ENCODE assay signal across 12 mouse cellular contexts in the genomic region with DNA sequence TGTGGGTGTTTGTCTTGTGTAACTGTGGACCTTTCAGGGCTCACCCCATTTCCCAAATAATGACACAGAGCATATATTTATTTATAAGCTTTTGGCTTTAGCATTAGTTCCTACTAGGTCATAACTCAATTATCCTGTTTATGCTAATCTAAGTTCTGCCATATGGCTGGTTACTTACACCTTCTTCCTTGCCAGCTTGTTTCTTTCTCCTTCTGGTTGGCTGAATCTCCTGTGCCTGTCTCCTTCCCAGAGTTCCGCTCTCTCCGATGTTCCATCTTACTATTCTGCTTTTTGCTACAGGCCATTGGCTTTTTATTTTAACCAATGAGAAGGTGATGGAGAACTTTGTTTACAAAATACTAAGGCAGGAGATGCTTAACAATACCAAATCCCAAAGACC.
"Had no signal": no experiment of that assay in that cellular context is flagged by ENCODE, and none has a peak within 500 bp of the region (broad histone marks: within the 10 kb centered on the region; RNA-seq: fewer than 3 reads in every experiment).

No protein-coding gene starts in this region.

- H3K27me3 ChIP-seq: kidney, embryonic 15.5 days; limb, embryonic 13.5 days; midbrain, embryonic 13.5 days; neural tube, embryonic 15.5 days had no signal

- H3K36me3 ChIP-seq: kidney, embryonic 15.5 days; limb, embryonic 13.5 days; midbrain, embryonic 13.5 days; neural tube, embryonic 15.5 days had no signal

- H3K4me2 ChIP-seq: kidney, embryonic 15.5 days; limb, embryonic 13.5 days; midbrain, embryonic 13.5 days; neural tube, embryonic 15.5 days had no signal

- H3K9me3 ChIP-seq: kidney, embryonic 15.5 days; limb, embryonic 13.5 days; midbrain, embryonic 13.5 days; neural tube, embryonic 15.5 days had no signal

- H3K9ac ChIP-seq: kidney, embryonic 15.5 days; limb, embryonic 13.5 days; liver, embryonic 14.5 days; midbrain, embryonic 13.5 days; neural tube, embryonic 15.5 days had no signal

- H3K27ac ChIP-seq: kidney, embryonic 15.5 days; limb, embryonic 13.5 days; liver, embryonic 14.5 days; midbrain, embryonic 13.5 days; neural tube, embryonic 15.5 days had no signal

- DNase-seq: kidney, postnatal 14 days; left cerebral cortex, postnatal 4 days; lung, adult 18-20 months; right cerebral cortex, adult 18-20 months; right cerebral cortex, postnatal 25 days; thymus, postnatal 36 days had no signal

- H3K4me3 ChIP-seq: kidney, embryonic 15.5 days; limb, embryonic 13.5 days; midbrain, embryonic 13.5 days; myocyte; neural tube, embryonic 15.5 days had no signal

- H3K4me1 ChIP-seq: kidney, embryonic 15.5 days; limb, embryonic 13.5 days; midbrain, embryonic 13.5 days; neural tube, embryonic 15.5 days had no signal

- ATAC-seq: midbrain, embryonic 13.5 days had no signal
